Mouse (Mus musculus) spleen, adult 12 weeks (tissue): ENCODE measurements around the gene Gm45062.

Source experiments
- DNase-seq: peaks from one replicate; pipeline ENCODE4 v3.0.0; 2022; ENCODE audit warnings: low spot score

The Gm45062 gene

GRCm38 (mm10) chr6:8368198-8368864, 109.1 kb downstream of the Gm45062 start:
- DNase-seq, result no peak

- no peak for DNase-seq
Observed at GRCm38 (mm10) chr6:8370624-8371023, 111.4 kb downstream of the Gm45062 start.

- DNase-seq, result no peak
Observed at GRCm38 (mm10) chr6:8373051-8373450, 113.8 kb downstream of the Gm45062 start.

GRCm38 (mm10) chr6:8373851-8374250, 114.6 kb downstream of the Gm45062 start:
- DNase-seq, result no peak

- no peak for DNase-seq
Observed at GRCm38 (mm10) chr6:8374290-8374689, 115.0 kb downstream of the Gm45062 start.

GRCm38 (mm10) chr6:8374712-8375111, 115.5 kb downstream of the Gm45062 start:
- no peak for DNase-seq

- DNase-seq, result no peak
Observed at GRCm38 (mm10) chr6:8376351-8376750, 117.1 kb downstream of the Gm45062 start.

- DNase-seq, result no peak
Observed at GRCm38 (mm10) chr6:8377667-8378066, 118.4 kb downstream of the Gm45062 start.

GRCm38 (mm10) chr6:8389307-8389706, 130.1 kb downstream of the Gm45062 start:
- DNase-seq, result no peak

GRCm38 (mm10) chr6:8390296-8390695, 131.0 kb downstream of the Gm45062 start:
- DNase-seq, result no peak

GRCm38 (mm10) chr6:8390935-8391334, 131.7 kb downstream of the Gm45062 start:
- no peak for DNase-seq

GRCm38 (mm10) chr6:8393029-8393428, 133.8 kb downstream of the Gm45062 start:
- no peak for DNase-seq

GRCm38 (mm10) chr6:8394044-8394443, 134.8 kb downstream of the Gm45062 start:
- DNase-seq, result no peak

- no peak for DNase-seq
Observed at GRCm38 (mm10) chr6:8395061-8395460, 135.8 kb downstream of the Gm45062 start.

- no peak for DNase-seq
Observed at GRCm38 (mm10) chr6:8397252-8397651, 138.0 kb downstream of the Gm45062 start.

GRCm38 (mm10) chr6:8399710-8400109, 140.5 kb downstream of the Gm45062 start:
- DNase-seq, result no peak

GRCm38 (mm10) chr6:8403127-8403526, 143.9 kb downstream of the Gm45062 start:
- DNase-seq, result no peak

GRCm38 (mm10) chr6:8405844-8406243, 146.6 kb downstream of the Gm45062 start:
- DNase-seq, result no peak

- no peak for DNase-seq
Observed at GRCm38 (mm10) chr6:8408332-8408731, 149.1 kb downstream of the Gm45062 start.

GRCm38 (mm10) chr6:8409865-8410264, 150.6 kb downstream of the Gm45062 start:
- DNase-seq, result no peak

GRCm38 (mm10) chr6:8412845-8413598, 153.8 kb downstream of the Gm45062 start:
- no peak for DNase-seq

GRCm38 (mm10) chr6:8414020-8414419, 154.8 kb downstream of the Gm45062 start:
- no peak for DNase-seq

GRCm38 (mm10) chr6:8415823-8416222, 156.6 kb downstream of the Gm45062 start:
- DNase-seq, result no peak
